Mouse (Mus musculus) kidney, postnatal 0 days (tissue): ENCODE results near the gene Rnf111. TPM values are rescaled to one million over a fixed set of nuclear protein-coding genes. Genes with fewer than 3 reads are reported as not detected.

ENCODE experiments used
- ATAC-seq: fragments of 200-750 bp; cut with Nextera tagmentation; replicated peaks from 2 replicates; pipeline ENCODE4 v1.8.0; 2017; ENCODE audit warnings: low read depth, moderate number of reproducible peaks, moderate TSS enrichment, moderate library complexity; ENCODE audit not compliant: low FRiP score
- DNase-seq: peaks from one replicate; pipeline ENCODE4 v3.0.0-alpha.2; 2016; ENCODE audit warnings: low spot score
- H3K27ac ChIP-seq: fragments of 300-500 bp; sonication (generic); 2 replicates; pipeline ENCODE4 v1.5.1; 2014; ENCODE audit warnings: mild to moderate bottlenecking
- H3K27me3 ChIP-seq: fragments of 300-500 bp; sonication (generic); 2 replicates; pipeline ENCODE4 v1.6.1; 2014; ENCODE audit warnings: low read length, mixed read lengths; ENCODE audit not compliant: insufficient read depth
- H3K36me3 ChIP-seq: fragments of 300-500 bp; sonication (generic); 2 replicates; pipeline ENCODE4 v1.6.1; 2014; ENCODE audit warnings: low read length, mixed read lengths; ENCODE audit not compliant: insufficient read depth
- H3K4me1 ChIP-seq: fragments of 300-500 bp; sonication (generic); replicated peaks from 2 replicates; pipeline ENCODE4 v1.6.1; 2014; ENCODE audit warnings: antibody characterized with exemption, low read length, mixed read lengths; ENCODE audit not compliant: insufficient read depth
- H3K4me2 ChIP-seq: fragments of 300-500 bp; sonication (generic); 2 replicates; pipeline ENCODE4 v1.6.1; 2014; ENCODE audit warnings: mild to moderate bottlenecking, low read length, moderate library complexity, mixed read lengths
- H3K4me3 ChIP-seq: fragments of 300-500 bp; sonication (generic); replicated peaks from 2 replicates; pipeline ENCODE4 v1.5.1; 2014; ENCODE audit warnings: low read depth, low read length
- H3K9ac ChIP-seq: fragments of 300-500 bp; sonication (generic); 2 replicates; pipeline ENCODE4 v1.6.1; 2014; ENCODE audit warnings: low read depth, low read length
- H3K9me3 ChIP-seq: fragments of 300-500 bp; sonication (generic); replicated peaks from 2 replicates; pipeline ENCODE4 v1.6.1; 2016; ENCODE audit warnings: low read length, inconsistent platforms, mixed read lengths
- CTCF ChIP-seq: IDR thresholded peaks from 2 replicates; pipeline ENCODE4 v1.5.1; 2016; ENCODE audit warnings: antibody characterized with exemption, low read depth, mild to moderate bottlenecking, moderate library complexity
- WGBS: fragments of 180-500 bp; shearing (Covaris S2); extraction: QIAGEN DNeasy Blood & Tissue Kit; methylation state at CpG from one replicate; pipeline ENCODE4 v1.1.7; 2014; 5-methylcytosine and 5-hydroxymethylcytosine counted together
- microRNA-seq: library from miRNA; unstranded; fragments of <30 nt; microRNA quantifications from one replicate; pipeline ENCODE4, GENCODE M21; 2016
- polyA plus RNA-seq: library from polyadenylated mRNA; unstranded; fragments of >200 nt; fragmentation: Nextera tagmentation; extraction: Ambion mirVana; gene quantifications from 2 replicates; pipeline ENCODE4 v1.2.1, GENCODE M21; 2015

Gene Rnf111
- polyA plus RNA-seq, 1 experiment from 2014 or later = 23.1 TPM

- H3K4me3 ChIP-seq = no peak overlapping the region
- TF ChIP-seq CTCF = no peak
- H3K4me2 ChIP-seq = no peak overlapping the region
- WGBS = 64% methylated on average over 18 of the region's 18 CpGs
- H3K27ac ChIP-seq = no peak overlapping the region
- peaks cover 25% of the 10 kb centered on the region; the same call in 1 of the 2 replicates for H3K36me3 ChIP-seq
- DNase-seq = peak; percentile 12
- no peaks in the 10 kb centered on the region for H3K27me3 ChIP-seq
- no peak overlapping the region for H3K9ac ChIP-seq
- ATAC-seq = no peak
- no peaks in the 10 kb centered on the region for H3K4me1 ChIP-seq
- H3K9me3 ChIP-seq = no peaks in the 10 kb centered on the region
Measured at GRCm38 (mm10) chr9:70384958-70385728, 118.4 kb downstream of the Rnf111 start.

DNA sequence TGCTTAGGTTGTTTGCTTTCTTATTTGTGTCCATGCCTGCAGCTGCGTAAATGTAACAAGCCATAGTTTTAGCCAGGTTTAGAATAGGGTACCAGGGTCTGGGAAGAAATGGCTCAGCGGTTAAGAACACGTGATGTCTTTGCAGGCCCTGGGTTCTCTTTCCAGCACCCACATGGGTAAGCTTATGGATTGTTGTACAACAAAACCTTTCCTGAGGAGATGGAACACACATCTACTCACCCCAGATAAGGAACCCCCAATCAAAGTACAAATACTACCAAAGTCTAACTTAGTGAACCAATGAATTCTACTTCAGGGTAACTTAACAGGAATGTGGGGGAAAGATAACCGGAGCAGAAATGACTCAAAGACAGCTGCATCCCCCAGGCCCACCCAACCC, 119.0 kb downstream of the Rnf111 start:
- Histone ChIP-seq H3K4me3 (no peak overlapping the region), H3K4me2 (no peak overlapping the region), H3K4me1 (no peaks in the 10 kb centered on the region), H3K9ac (no peak overlapping the region), H3K27ac (no peak overlapping the region), H3K36me3 (peaks cover 25% of the 10 kb centered on the region; the same call in 1 of the 2 replicates), H3K9me3 (no peaks in the 10 kb centered on the region), H3K27me3 (no peaks in the 10 kb centered on the region)
- no peak for TF ChIP-seq CTCF
- no peak for ATAC-seq
- DNase-seq = no peak
- WGBS = 94% methylated on average over 4 of the region's 4 CpGs

DNA sequence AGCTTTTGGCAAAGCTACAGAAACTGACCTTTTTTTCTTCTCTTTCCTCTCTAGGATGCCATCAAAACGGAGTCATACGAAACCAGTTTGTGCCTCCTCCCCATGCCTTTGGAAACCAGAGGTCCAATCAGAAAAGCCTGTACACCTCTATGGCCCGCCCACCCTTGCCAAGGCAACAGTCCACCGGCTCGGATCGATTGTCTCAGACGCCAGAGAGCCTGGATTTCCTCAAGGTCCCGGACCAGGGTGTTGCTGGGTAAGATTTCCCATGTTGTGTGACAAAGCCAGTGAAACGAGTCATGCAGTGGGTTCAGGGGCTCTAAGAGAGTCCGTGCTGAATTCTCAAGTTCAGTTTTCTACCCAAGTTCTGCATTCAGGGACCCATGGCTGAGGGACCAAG, 119.8 kb downstream of the Rnf111 start:
- Histone ChIP-seq H3K4me3 (no peak overlapping the region), H3K4me1 (no peaks in the 10 kb centered on the region), H3K27ac (no peak overlapping the region), H3K4me2 (no peak overlapping the region), H3K27me3 (no peaks in the 10 kb centered on the region), H3K9me3 (no peaks in the 10 kb centered on the region), H3K9ac (no peak overlapping the region), H3K36me3 (peaks cover 25% of the 10 kb centered on the region; the same call in 1 of the 2 replicates)
- no peak for TF ChIP-seq CTCF
- no peak for DNase-seq
- WGBS = 64% methylated on average over 10 of the region's 10 CpGs
- ATAC-seq = no peak

- no peak for TF ChIP-seq CTCF
- Histone ChIP-seq H3K36me3 (peaks cover 35% of the 10 kb centered on the region), H3K4me2 (no peak overlapping the region), H3K27me3 (no peaks in the 10 kb centered on the region), H3K27ac (no peak overlapping the region), H3K9ac (no peak overlapping the region), H3K4me3 (no peak overlapping the region), H3K9me3 (no peaks in the 10 kb centered on the region), H3K4me1 (no peaks in the 10 kb centered on the region)
- DNase-seq (no peak), ATAC-seq (no peak)
- 67% methylated on average over 12 of the region's 12 CpGs for WGBS
Measured at GRCm38 (mm10) chr9:70382091-70382490, 121.4 kb downstream of the Rnf111 start.

DNA sequence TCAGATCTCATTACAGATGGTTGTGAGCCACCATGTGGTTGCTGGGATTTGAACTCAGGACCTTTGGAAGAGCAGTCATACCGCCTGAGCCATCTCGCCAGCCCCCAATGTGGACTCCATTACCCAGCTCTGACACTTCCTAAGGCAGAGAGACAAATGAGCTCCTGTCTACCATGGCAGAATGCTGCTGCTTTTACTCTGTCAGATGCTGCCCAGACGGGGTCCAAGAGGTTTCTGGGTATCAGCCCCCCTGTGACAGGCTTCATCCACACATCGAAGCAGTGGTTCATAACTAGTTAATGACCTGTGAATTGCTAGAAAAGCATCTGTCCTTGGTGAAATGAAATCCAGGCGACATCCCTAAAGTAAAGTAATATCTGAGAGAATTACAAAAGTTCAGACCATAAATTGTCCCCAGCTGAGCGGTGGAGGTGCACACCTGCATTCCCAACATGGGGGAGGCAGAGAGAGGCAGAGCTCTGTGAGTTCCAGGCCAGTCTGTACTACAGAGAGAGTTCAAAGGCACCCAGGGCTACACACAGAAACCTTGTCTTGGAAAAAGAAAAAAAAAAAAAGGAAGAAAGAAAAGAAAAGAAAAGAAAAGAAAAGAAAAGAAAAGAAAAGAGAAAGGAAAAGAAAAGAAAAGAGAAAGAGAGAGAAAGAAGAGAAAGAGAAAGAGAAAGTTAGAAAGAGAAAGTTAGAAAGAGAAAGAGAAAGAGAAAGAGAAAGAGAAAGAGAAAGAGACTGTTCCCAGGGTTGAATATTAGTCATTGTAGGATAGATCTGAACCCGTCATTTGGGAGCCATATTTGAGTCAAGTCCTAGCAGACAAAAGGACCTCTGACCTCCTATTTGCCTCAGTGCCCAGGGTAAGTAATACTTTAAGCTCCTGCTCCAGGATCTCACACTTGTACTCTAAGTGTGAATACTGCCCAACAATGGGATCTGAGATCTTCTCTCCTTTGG, 123.7 kb downstream of the Rnf111 start:
- Histone ChIP-seq H3K36me3 (peaks cover 40% of the 10 kb centered on the region), H3K4me3 (no peak overlapping the region), H3K27me3 (no peaks in the 10 kb centered on the region), H3K27ac (no peak overlapping the region), H3K9me3 (no peaks in the 10 kb centered on the region), H3K4me1 (no peaks in the 10 kb centered on the region), H3K4me2 (no peak overlapping the region), H3K9ac (no peak overlapping the region)
- 55% methylated on average over 7 of the region's 7 CpGs for WGBS
- DNase-seq (peak; percentile 57), ATAC-seq (no peak)
- TF ChIP-seq CTCF = no peak

Small RNAs within 50 kb of the gene (microRNA-seq; reads per million reads assigned to microRNA genes)
- gene Mir5626 = 2.2 reads per million, percentile 2 among the genes with 10 or more reads in this experiment

Other genes starting within 250 kb of the Rnf111 start
- 127 and 130 TPM in 2 replicates for gene Ccnb2, start 82.2 kb downstream of the Rnf111 start, polyA plus RNA-seq
- 38.1 and 38.9 TPM in 2 replicates for gene Sltm, start 39.0 kb upstream of the Rnf111 start, polyA plus RNA-seq
- gene Gm10642, start 152.5 kb upstream of the Rnf111 start, polyA plus RNA-seq = 1.3 and 1.7 TPM in 2 replicates
- 14.6 and 16.9 TPM in 2 replicates for gene Mindy2, start 153.4 kb upstream of the Rnf111 start, polyA plus RNA-seq
- 70.5 and 72.6 TPM in 2 replicates for gene Adam10, start 175.3 kb upstream of the Rnf111 start, polyA plus RNA-seq